Mouse (Mus musculus) kidney, postnatal 10 days (tissue): ENCODE results near the gene Stx12.

Experiments used
- DNase-seq: peaks from one replicate; pipeline ENCODE4 v3.0.0; 2021; ENCODE audit warnings: mixed read lengths

Gene Stx12

GRCm38 (mm10) chr4:132863012-132863411 is 21.3 kb downstream of the Stx12 start:
- no peak for DNase-seq

GRCm38 (mm10) chr4:132860880-132861279 is 23.4 kb downstream of the Stx12 start:
- no peak for DNase-seq

GRCm38 (mm10) chr4:132843705-132844071 is 40.6 kb downstream of the Stx12 start:
- no peak for DNase-seq

- peak; percentile 92 for DNase-seq
These were observed 41.2 kb downstream of the Stx12 start, which contains the start of gene Ppp1r8 for GRCm38 (mm10) chr4:132842970-132843704. Gene Ppp1r8 (minus strand): TSS chr4:132843169.

GRCm38 (mm10) chr4:132842281-132842906 is 41.9 kb downstream of the Stx12 start:
- peak; percentile 40 for DNase-seq

- no peak for DNase-seq
These were observed 42.8 kb downstream of the Stx12 start for GRCm38 (mm10) chr4:132841493-132841892.

- peak; percentile 85 for DNase-seq
These were observed 60.5 kb downstream of the Stx12 start for GRCm38 (mm10) chr4:132823614-132824366.

- DNase-seq, result no peak
These were observed 65.9 kb downstream of the Stx12 start for GRCm38 (mm10) chr4:132818442-132818841.

- DNase-seq, result no peak
These were observed 67.5 kb downstream of the Stx12 start for GRCm38 (mm10) chr4:132816855-132817254.

- DNase-seq, result no peak
These were observed 67.9 kb downstream of the Stx12 start for GRCm38 (mm10) chr4:132816404-132816803.

GRCm38 (mm10) chr4:132809621-132810020 is 74.7 kb downstream of the Stx12 start:
- DNase-seq, result no peak

GRCm38 (mm10) chr4:132807771-132808641 is 76.3 kb downstream of the Stx12 start:
- no peak for DNase-seq

GRCm38 (mm10) chr4:132806620-132807191 is 77.6 kb downstream of the Stx12 start:
- DNase-seq, result no peak

- DNase-seq, result no peak
These were observed 78.6 kb downstream of the Stx12 start for GRCm38 (mm10) chr4:132805599-132806197.

GRCm38 (mm10) chr4:132805146-132805545 is 79.2 kb downstream of the Stx12 start:
- no peak for DNase-seq

- DNase-seq, result no peak
These were observed 80.0 kb downstream of the Stx12 start for GRCm38 (mm10) chr4:132804331-132804730.

GRCm38 (mm10) chr4:132803876-132804275 is 80.4 kb downstream of the Stx12 start:
- no peak for DNase-seq
